Mouse (Mus musculus) spleen, adult 2 months (tissue): ENCODE results near the gene Slc38a2. TPM values are rescaled to one million over a fixed set of nuclear protein-coding genes. Genes with fewer than 3 reads are reported as not detected.

Source experiments
- DNase-seq, 2 experiments: peaks; one replicate each; pipeline versions ENCODE4 v3.0.0 to v3.0.0-alpha.2; 2012 to 2021; ENCODE audit warnings: low spot score in 2 of 2, low read depth in 1 of 2
- H3K27ac ChIP-seq: fragments of 200-500 bp; 2 replicates; pipeline ENCODE4 v1.5.1; 2012; ENCODE audit warnings: low read length, inconsistent platforms; ENCODE audit not compliant: insufficient read depth
- H3K27me3 ChIP-seq: fragments of 200-500 bp; 2 replicates; pipeline ENCODE4 v1.6.1; 2012; ENCODE audit warnings: mild to moderate bottlenecking, moderate library complexity, low read length, inconsistent platforms; ENCODE audit not compliant: control insufficient read depth, insufficient read depth
- H3K36me3 ChIP-seq: fragments of 200-500 bp; 2 replicates; pipeline ENCODE4 v1.6.1; 2012; ENCODE audit warnings: mild to moderate bottlenecking, low read length, inconsistent platforms; ENCODE audit not compliant: control insufficient read depth, insufficient read depth
- H3K4me1 ChIP-seq: fragments of 200-500 bp; 2 replicates; pipeline ENCODE4 v1.6.1; 2011; ENCODE audit warnings: inconsistent platforms; ENCODE audit not compliant: control insufficient read depth, insufficient read depth, insufficient read length
- H3K4me3 ChIP-seq: fragments of 200-500 bp; 2 replicates; pipeline ENCODE4 v1.5.1; 2011; ENCODE audit warnings: mild to moderate bottlenecking, inconsistent platforms; ENCODE audit not compliant: insufficient read depth, insufficient read length; ENCODE audit errors: extremely low read depth
- CTCF ChIP-seq: fragments of 200-500 bp; IDR thresholded peaks from 2 replicates; pipeline ENCODE4 v1.5.1; 2011; ENCODE audit warnings: mild to moderate bottlenecking, inconsistent platforms; ENCODE audit not compliant: insufficient read depth, insufficient read length, insufficient replicate concordance; ENCODE audit errors: extremely low read depth
- POLR2A ChIP-seq: fragments of 200-500 bp; IDR thresholded peaks from 2 replicates; pipeline ENCODE4 v1.6.1; 2011; ENCODE audit warnings: low read depth, low read length, inconsistent platforms
- WGBS: fragments of 180-500 bp; shearing (Covaris S2); methylation state at CpG from one replicate; pipeline ENCODE4 v1.1.7; 2018; 5-methylcytosine and 5-hydroxymethylcytosine counted together
- polyA plus RNA-seq: library from polyadenylated mRNA; depleted of rRNA; stranded (reverse); fragments of >200 nt; gene quantifications from 2 replicates; pipeline ENCODE4 v1.2.3, GENCODE M21; 2012

The Slc38a2 gene
- polyA plus RNA-seq, 1 experiment, result 28.5 TPM

DNA sequence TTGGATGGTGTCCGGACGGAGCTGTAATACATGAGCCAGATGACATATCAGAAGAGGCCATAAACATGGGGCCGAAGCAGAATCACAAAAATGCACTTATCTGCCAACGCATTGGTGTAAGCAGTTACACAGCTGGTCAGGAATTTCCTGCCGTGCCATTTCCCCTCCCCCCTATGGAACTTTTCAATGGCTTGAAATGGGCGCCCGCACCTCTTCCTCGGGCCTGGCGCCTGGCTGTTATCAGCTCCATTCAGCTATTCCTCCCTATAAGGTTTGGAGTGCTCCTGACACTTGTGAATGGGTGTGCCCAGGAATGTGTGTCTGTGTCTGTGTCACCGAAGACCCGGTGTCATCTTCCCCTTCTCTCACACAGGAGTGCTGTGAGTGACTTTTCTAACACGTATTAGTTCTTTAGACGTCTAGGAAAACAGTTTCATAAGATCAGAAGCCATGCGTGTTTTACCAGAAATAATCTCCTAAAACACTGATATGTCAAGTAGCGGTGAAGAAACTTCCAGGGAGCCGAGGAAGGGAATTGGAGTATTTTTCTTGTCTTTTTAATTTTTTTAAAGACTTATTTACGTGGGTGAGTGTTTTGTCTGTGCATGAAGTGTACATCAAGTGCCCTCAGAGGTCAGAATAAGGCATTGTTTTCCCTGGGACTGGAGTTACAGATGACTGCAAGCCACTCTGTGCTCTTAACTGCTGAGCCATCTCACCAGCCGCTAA, 44.8 kb upstream of the Slc38a2 start:
- Histone ChIP-seq H3K27ac (peak overlapping the region; percentile 76), H3K4me1 (peaks cover 10% of the 10 kb centered on the region; the same call in 1 of the 2 replicates), H3K27me3 (no peaks in the 10 kb centered on the region), H3K4me3 (no peak overlapping the region), H3K36me3 (no peaks in the 10 kb centered on the region)
- TF ChIP-seq CTCF (no peak), POLR2A (no peak)
- 69% methylated on average over 18 of the region's 18 CpGs for WGBS
- DNase-seq, result no peak

- no peak for DNase-seq
- TF ChIP-seq CTCF (no peak), POLR2A (no peak)
- Histone ChIP-seq H3K4me1 (peaks cover 10% of the 10 kb centered on the region; the same call in 1 of the 2 replicates), H3K4me3 (no peak overlapping the region), H3K27ac (no peak overlapping the region), H3K36me3 (no peaks in the 10 kb centered on the region), H3K27me3 (no peaks in the 10 kb centered on the region)
- 69% methylated on average over 6 of the region's 6 CpGs for WGBS
Measured at GRCm38 (mm10) chr15:96743257-96743656, 43.7 kb upstream of the Slc38a2 start.

- TF ChIP-seq CTCF, result no peak
- TF ChIP-seq POLR2A, result no peak
- H3K36me3 ChIP-seq, result no peaks in the 10 kb centered on the region
- WGBS, result 91% methylated on average over 16 of the region's 16 CpGs
- no peak for DNase-seq
- no peaks in the 10 kb centered on the region for H3K27me3 ChIP-seq
- peaks cover 10% of the 10 kb centered on the region; the same call in 1 of the 2 replicates for H3K4me1 ChIP-seq
- H3K4me3 ChIP-seq, result no peak overlapping the region
- no peak overlapping the region for H3K27ac ChIP-seq
Measured at GRCm38 (mm10) chr15:96742591-96743241, 43.2 kb upstream of the Slc38a2 start.

DNA sequence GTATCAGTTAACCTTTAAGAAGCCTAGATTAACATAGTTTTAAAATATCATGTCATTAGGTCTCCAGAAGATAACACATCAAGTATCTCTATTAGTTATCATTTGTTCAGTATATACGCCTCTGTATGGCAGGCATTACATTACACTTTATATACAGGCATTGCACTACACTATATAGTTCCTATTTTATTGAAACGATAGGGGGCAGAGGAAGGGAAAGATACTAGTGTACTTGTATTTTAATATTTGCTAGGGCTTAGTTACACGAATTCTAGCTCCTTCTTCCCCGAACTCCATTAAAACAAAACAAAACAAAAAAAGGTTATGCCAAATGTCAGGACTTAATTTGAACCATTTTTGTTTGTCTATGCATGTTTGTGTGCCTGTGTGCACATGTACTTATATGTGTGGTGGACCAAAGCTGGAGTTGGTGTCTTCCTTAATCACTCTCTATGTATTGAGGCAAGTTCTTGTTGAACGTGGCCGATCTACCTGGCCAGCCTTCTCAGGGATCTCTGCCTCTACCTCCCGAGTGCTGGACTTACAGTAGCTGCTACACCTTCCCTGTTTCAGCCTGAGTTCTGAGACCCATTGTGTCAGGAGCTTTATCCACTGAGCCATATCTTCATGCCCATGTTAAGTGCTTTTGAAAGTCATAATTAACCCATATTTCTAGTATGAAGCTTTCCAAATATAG, 41.5 kb upstream of the Slc38a2 start:
- TF ChIP-seq POLR2A, result no peak
- no peak for TF ChIP-seq CTCF
- Histone ChIP-seq H3K4me3 (no peak overlapping the region), H3K27ac (no peak overlapping the region), H3K36me3 (no peaks in the 10 kb centered on the region), H3K27me3 (no peaks in the 10 kb centered on the region), H3K4me1 (peaks cover 10% of the 10 kb centered on the region; the same call in 1 of the 2 replicates)
- DNase-seq, result no peak
- 79% methylated on average over 7 of the region's 7 CpGs for WGBS

DNA sequence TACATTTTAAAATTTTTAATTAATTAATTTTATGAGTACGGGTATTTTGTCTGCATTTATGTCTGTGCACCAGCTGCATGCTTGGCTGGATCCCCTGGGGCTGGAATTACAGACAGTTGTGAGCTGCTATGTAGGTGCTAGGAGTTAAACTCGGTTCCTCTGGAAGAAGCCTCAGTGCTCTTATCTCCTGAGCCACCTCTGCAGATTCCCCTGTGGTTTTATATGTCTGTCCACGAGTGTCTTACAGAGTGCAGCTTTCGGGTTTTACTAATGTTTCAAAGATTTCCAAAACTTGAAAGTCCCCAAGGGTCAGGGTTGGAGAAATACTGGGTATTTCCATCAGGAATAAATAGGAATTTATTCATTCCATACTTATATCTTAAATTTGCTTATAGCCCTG, 40.6 kb upstream of the Slc38a2 start:
- DNase-seq, result no peak
- H3K4me3 ChIP-seq, result no peak overlapping the region
- WGBS, result 34% methylated on average over 4 of the region's 4 CpGs
- H3K36me3 ChIP-seq, result no peaks in the 10 kb centered on the region
- TF ChIP-seq CTCF (no peak), POLR2A (no peak)
- no peak overlapping the region for H3K27ac ChIP-seq
- H3K27me3 ChIP-seq, result no peaks in the 10 kb centered on the region
- H3K4me1 ChIP-seq, result peaks cover 6% of the 10 kb centered on the region; the same call in 1 of the 2 replicates

DNA sequence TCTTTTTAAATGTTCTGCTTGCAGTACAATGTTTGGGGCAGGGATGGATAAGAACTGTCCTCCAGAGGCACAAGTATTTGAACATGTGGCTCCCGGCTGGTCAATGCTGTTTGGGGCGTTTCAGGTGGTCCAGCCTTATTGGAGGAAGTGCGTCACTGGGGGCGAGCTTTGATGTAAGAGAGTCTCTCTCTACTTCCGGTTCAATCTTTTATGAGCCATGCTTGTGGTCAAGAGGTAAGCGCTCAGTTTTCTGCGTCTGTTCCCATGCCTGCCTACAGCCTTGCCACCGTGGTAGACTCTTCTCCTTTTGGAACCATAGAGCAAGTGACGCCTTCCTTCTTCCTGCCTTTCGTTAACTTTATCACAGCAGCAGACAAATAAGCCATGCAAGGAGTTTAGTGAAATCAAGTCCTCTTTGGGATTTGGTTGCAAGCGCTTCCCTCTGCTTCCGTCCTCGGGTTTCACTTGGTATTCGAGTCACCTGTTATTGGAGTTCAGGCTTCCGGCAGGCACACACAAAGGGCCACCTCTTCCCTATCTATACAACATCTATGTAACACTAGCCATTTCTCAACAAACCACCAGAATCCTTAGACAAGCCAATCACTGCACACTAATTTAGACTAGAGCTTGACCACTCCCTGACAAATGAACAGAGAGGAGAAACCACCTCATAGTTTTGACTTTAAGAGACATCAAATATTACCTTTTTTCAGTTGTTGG, 37.3 kb upstream of the Slc38a2 start:
- WGBS, result 49% methylated on average over 15 of the region's 15 CpGs
- Histone ChIP-seq H3K4me3 (no peak overlapping the region), H3K27me3 (no peaks in the 10 kb centered on the region), H3K36me3 (no peaks in the 10 kb centered on the region), H3K27ac (no peak overlapping the region), H3K4me1 (no peaks in the 10 kb centered on the region; the same call in 1 of the 2 replicates)
- TF ChIP-seq POLR2A (no peak), CTCF (no peak)
- DNase-seq, result no peak
